Mouse (Mus musculus): ENCODE measurements at regions not wholly inside any gene's neighbourhood (a gene's known extent, or its start where the extent isn't known, plus 50 kb on each side); places are given as distances from the start of the nearest gene placed in this dataset.

- TF ChIP-seq CTCF (IDR thresholded peaks at IDR 0.05) = no peak
- TF ChIP-seq EP300 (IDR thresholded peaks at IDR 0.05) = no peak
Measured at GRCm38 (mm10) chr10:70367866-70368265, 72.4 kb upstream of the Fam13c start.
